Mouse (Mus musculus) neural tube, embryonic 12.5 days (tissue): ENCODE data around the gene Olfr1424. TPM values are rescaled to one million over a fixed set of nuclear protein-coding genes. Genes with fewer than 3 reads are reported as not detected.
"Not testable (repeated sequence)": the region's sequence is repeated elsewhere in the genome, so short reads cannot be mapped to it uniquely, and the experiment has no call there.

Experiments
- ATAC-seq: fragments of 200-750 bp; cut with Nextera tagmentation; 2 replicates; pipeline ENCODE4 v1.8.0; 2017; ENCODE audit warnings: low read depth, mild to moderate bottlenecking, moderate TSS enrichment, moderate library complexity; ENCODE audit not compliant: low FRiP score
- H3K27ac ChIP-seq: fragments of 300-500 bp; sonication (generic); 2 replicates; pipeline ENCODE4 v1.5.1; 2016
- H3K27me3 ChIP-seq: fragments of 300-500 bp; sonication (generic); replicated peaks from 2 replicates; pipeline ENCODE4 v1.6.1; 2016; ENCODE audit warnings: mild to moderate bottlenecking
- H3K36me3 ChIP-seq: fragments of 300-500 bp; sonication (generic); 2 replicates; pipeline ENCODE4 v1.6.1; 2016; ENCODE audit warnings: mild to moderate bottlenecking
- H3K4me1 ChIP-seq: fragments of 300-500 bp; sonication (generic); 2 replicates; pipeline ENCODE4 v1.6.1; 2016
- H3K4me2 ChIP-seq: fragments of 300-500 bp; sonication (generic); replicated peaks from 2 replicates; pipeline ENCODE4 v1.6.1; 2016; ENCODE audit warnings: mild to moderate bottlenecking
- H3K4me3 ChIP-seq: fragments of 300-500 bp; sonication (generic); 2 replicates; pipeline ENCODE4 v1.5.1; 2016
- H3K9ac ChIP-seq: fragments of 300-500 bp; sonication (generic); 2 replicates; pipeline ENCODE4 v1.6.1; 2016; ENCODE audit warnings: mild to moderate bottlenecking
- H3K9me3 ChIP-seq: fragments of 300-500 bp; sonication (generic); 2 replicates; pipeline ENCODE4 v1.6.1; 2016; ENCODE audit warnings: mild to moderate bottlenecking
- WGBS: fragments of 180-500 bp; shearing (Covaris S2); methylation state at CpG from one replicate; pipeline ENCODE4 v1.1.7; 2016; 5-methylcytosine and 5-hydroxymethylcytosine counted together
- polyA plus RNA-seq: library from polyadenylated mRNA; unstranded; fragments of >200 nt; fragmentation: Nextera tagmentation; extraction: Ambion mirVana; gene quantifications from 2 replicates; pipeline ENCODE4 v1.2.1, GENCODE M21; 2016

The Olfr1424 gene
- not detected in 2 replicates for polyA plus RNA-seq

- not testable (repeated sequence) for H3K9me3 ChIP-seq, H3K36me3 ChIP-seq, H3K9ac ChIP-seq, ATAC-seq, H3K27me3 ChIP-seq, H3K4me2 ChIP-seq, H3K4me3 ChIP-seq, H3K4me1 ChIP-seq, H3K27ac ChIP-seq
- 87% methylated on average over 1 of the region's 1 CpGs for WGBS
Observed at GRCm38 (mm10) chr19:12062582-12062981, at the start of gene Olfr1424. Gene Olfr1424, minus strand, starts transcription at chr19:12062682.

DNA sequence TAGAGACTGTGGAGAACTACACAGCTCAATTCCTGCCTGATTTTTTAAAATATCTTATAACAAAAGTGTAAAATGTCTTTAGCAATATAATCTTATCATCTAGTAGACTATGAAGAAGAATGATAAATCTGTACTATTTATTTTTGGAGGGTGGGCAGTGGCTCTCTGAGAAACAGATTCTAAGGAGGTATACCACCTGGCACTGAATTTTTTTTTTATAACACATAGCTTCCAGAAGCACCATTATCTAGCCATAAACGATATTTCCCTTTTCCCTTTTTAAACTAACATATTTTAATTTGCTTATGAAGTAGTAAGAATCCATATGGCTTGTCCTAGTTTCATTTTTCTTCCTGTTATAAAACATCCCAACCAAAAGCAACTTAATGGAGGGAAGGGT lies 42.1 kb upstream of the Olfr1424 start:
- Histone ChIP-seq H3K9ac (no peak overlapping the region), H3K4me1 (no peaks in the 10 kb centered on the region), H3K9me3 (no peaks in the 10 kb centered on the region), H3K36me3 (no peaks in the 10 kb centered on the region), H3K4me2 (no peak overlapping the region), H3K27ac (no peak overlapping the region), H3K4me3 (no peak overlapping the region), H3K27me3 (no peaks in the 10 kb centered on the region)
- WGBS, result 55% methylated on average over 1 of the region's 1 CpGs
- no peak for ATAC-seq

DNA sequence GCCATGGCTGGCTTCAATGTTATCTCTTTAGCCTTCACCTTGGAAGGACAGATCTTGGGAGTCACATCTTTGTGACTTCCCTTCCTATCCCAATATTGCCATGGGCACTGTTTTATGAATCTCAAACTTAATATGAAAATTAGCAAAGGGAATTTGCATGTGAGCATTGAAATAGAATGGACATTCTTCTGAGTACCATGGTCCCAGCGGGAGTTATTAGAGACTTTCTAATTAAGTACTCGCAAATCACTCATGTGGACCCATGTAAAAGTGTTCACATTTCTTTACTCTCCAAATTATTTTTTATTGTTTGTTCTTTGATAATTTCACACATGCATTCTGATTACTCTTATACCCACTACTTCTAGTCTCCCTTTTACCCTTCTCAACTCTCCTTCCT lies 40.8 kb upstream of the Olfr1424 start, which contains the start of gene Olfr1427:
Olfr1427 (minus strand) TSS at position 101 of the 400 bp plus-strand sequence.
- Histone ChIP-seq H3K4me3 (no peak within 1 kb of the TSS), H3K36me3 (no peaks in the 10 kb centered on the region), H3K4me1 (no peaks in the 10 kb centered on the region), H3K4me2 (no peak within 1 kb of the TSS), H3K9ac (no peak within 1 kb of the TSS), H3K27me3 (no peaks in the 10 kb centered on the region), H3K27ac (no peak within 1 kb of the TSS), H3K9me3 (no peaks in the 10 kb centered on the region)
- 94% methylated on average over 2 of the region's 2 CpGs for WGBS
- no peak for ATAC-seq

- WGBS, result 84% methylated on average over 1 of the region's 1 CpGs
- Histone ChIP-seq H3K4me1 (no peaks in the 10 kb centered on the region), H3K9me3 (no peaks in the 10 kb centered on the region), H3K27me3 (no peaks in the 10 kb centered on the region), H3K4me3 (no peak within 1 kb of the TSS), H3K4me2 (no peak within 1 kb of the TSS), H3K36me3 (no peaks in the 10 kb centered on the region), H3K27ac (no peak within 1 kb of the TSS), H3K9ac (no peak within 1 kb of the TSS)
- no peak for ATAC-seq
Observed at GRCm38 (mm10) chr19:12091913-12092312, 29.4 kb upstream of the Olfr1424 start, which contains the start of gene Olfr1426. Gene Olfr1426, minus strand, starts transcription at chr19:12092013.

GRCm38 (mm10) chr19:12077631-12078030 lies 15.1 kb upstream of the Olfr1424 start, which contains the start of gene Olfr1425:
Gene Olfr1425, minus strand, starts transcription at chr19:12077731.
- not testable (repeated sequence) for ATAC-seq, H3K27me3 ChIP-seq
- WGBS, result 86% methylated on average over 4 of the region's 4 CpGs

GRCm38 (mm10) chr19:12069546-12069945 lies 7.1 kb upstream of the Olfr1424 start:
- ATAC-seq, H3K27ac ChIP-seq, H3K4me3 ChIP-seq, H3K27me3 ChIP-seq, H3K9ac ChIP-seq, H3K4me1 ChIP-seq, H3K36me3 ChIP-seq, H3K4me2 ChIP-seq, H3K9me3 ChIP-seq: not testable (repeated sequence)
- 88% methylated on average over 1 of the region's 1 CpGs for WGBS

More at GRCm38 (mm10) chr19:12077631-12078030, 15.1 kb upstream of the Olfr1424 start, which contains the start of gene Olfr1425:
- H3K27ac ChIP-seq, H3K4me2 ChIP-seq, H3K9me3 ChIP-seq, H3K4me3 ChIP-seq, H3K9ac ChIP-seq, H3K36me3 ChIP-seq, H3K4me1 ChIP-seq: not testable (repeated sequence)

- not testable (repeated sequence) for H3K4me1 ChIP-seq, H3K4me2 ChIP-seq, H3K9me3 ChIP-seq, H3K27ac ChIP-seq, H3K27me3 ChIP-seq, H3K9ac ChIP-seq, ATAC-seq, H3K36me3 ChIP-seq, H3K4me3 ChIP-seq
- WGBS, result 78% methylated on average over 1 of the region's 1 CpGs
Observed at GRCm38 (mm10) chr19:12067806-12068205, 5.3 kb upstream of the Olfr1424 start.

DNA sequence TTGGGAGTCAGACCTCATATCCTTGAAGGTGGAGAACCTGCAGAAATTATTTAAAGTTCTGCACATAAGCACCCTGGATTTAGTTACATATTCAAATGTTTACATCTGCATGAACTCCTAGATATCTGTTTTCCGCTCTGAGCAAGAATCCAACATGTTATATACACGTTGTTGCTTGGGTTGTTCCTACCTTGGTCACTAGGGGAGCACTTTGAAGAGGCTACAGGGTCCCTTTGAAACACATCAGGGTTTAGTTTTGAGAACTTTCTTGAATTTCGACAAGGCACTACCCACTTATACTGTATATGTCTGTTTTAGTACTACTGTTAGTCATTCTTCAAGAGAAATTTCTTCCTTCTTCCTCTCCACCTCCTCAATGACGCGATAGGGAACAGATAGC lies 19.3 kb downstream of the Olfr1424 start:
- ATAC-seq, result no peak
- Histone ChIP-seq H3K9me3 (no peaks in the 10 kb centered on the region), H3K9ac (no peak overlapping the region), H3K27me3 (no peaks in the 10 kb centered on the region), H3K36me3 (no peaks in the 10 kb centered on the region), H3K27ac (no peak overlapping the region), H3K4me3 (no peak overlapping the region), H3K4me2 (no peak overlapping the region), H3K4me1 (no peaks in the 10 kb centered on the region)
- WGBS, result 91% methylated on average over 5 of the region's 5 CpGs

DNA sequence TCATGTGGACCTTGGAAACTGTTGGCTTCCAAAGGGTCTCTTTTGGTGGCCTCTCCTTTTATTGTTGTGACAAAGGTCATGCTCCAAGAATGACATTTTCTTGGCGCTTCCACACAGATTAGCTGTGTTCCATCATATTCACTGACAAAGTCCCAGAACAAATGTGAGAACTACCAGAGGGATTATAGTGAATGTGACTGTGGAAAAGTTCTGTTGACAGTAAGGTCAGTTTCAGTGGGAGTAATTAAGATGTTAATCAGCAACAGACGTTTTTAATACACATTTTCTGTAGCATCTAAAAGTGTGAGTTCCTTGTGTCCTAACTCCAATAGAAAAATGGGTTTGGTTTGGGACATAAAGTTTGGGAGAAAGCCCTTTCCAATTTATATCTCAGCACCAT lies 21.3 kb downstream of the Olfr1424 start, which contains the start of gene Olfr1423:
Olfr1423 (minus strand) TSS at position 101 of the 400 bp plus-strand sequence.
- no peaks in the 10 kb centered on the region for H3K27me3 ChIP-seq
- H3K4me2 ChIP-seq, result no peak within 1 kb of the TSS
- no peaks in the 10 kb centered on the region for H3K36me3 ChIP-seq
- no peaks in the 10 kb centered on the region for H3K9me3 ChIP-seq
- no peak for ATAC-seq
- 73% methylated on average over 2 of the region's 2 CpGs for WGBS
- H3K4me3 ChIP-seq, result no peak within 1 kb of the TSS
- H3K27ac ChIP-seq, result no peak within 1 kb of the TSS
- no peaks in the 10 kb centered on the region for H3K4me1 ChIP-seq
- H3K9ac ChIP-seq, result no peak within 1 kb of the TSS

GRCm38 (mm10) chr19:12037727-12038126 lies 24.8 kb downstream of the Olfr1424 start:
- Histone ChIP-seq H3K4me2 (no peak overlapping the region), H3K27me3 (no peaks in the 10 kb centered on the region), H3K4me3 (no peak overlapping the region), H3K36me3 (no peaks in the 10 kb centered on the region), H3K4me1 (no peaks in the 10 kb centered on the region), H3K27ac (no peak overlapping the region), H3K9me3 (no peaks in the 10 kb centered on the region), H3K9ac (no peak overlapping the region)
- ATAC-seq, result no peak

- Histone ChIP-seq H3K4me3 (no peak overlapping the region), H3K4me1 (no peaks in the 10 kb centered on the region), H3K36me3 (no peaks in the 10 kb centered on the region), H3K4me2 (no peak overlapping the region), H3K27me3 (no peaks in the 10 kb centered on the region), H3K9me3 (no peaks in the 10 kb centered on the region), H3K27ac (no peak overlapping the region), H3K9ac (no peak overlapping the region)
- ATAC-seq, result no peak
- 93% methylated on average over 2 of the region's 2 CpGs for WGBS
Observed at GRCm38 (mm10) chr19:12026606-12027005, 35.9 kb downstream of the Olfr1424 start.

GRCm38 (mm10) chr19:12025333-12025732 lies 37.1 kb downstream of the Olfr1424 start:
- Histone ChIP-seq H3K27ac (no peak overlapping the region), H3K4me3 (no peak overlapping the region), H3K9me3 (no peaks in the 10 kb centered on the region), H3K4me1 (no peaks in the 10 kb centered on the region), H3K27me3 (no peaks in the 10 kb centered on the region), H3K36me3 (no peaks in the 10 kb centered on the region), H3K9ac (no peak overlapping the region), H3K4me2 (no peak overlapping the region)
- 93% methylated on average over 3 of the region's 3 CpGs for WGBS
- no peak for ATAC-seq

DNA sequence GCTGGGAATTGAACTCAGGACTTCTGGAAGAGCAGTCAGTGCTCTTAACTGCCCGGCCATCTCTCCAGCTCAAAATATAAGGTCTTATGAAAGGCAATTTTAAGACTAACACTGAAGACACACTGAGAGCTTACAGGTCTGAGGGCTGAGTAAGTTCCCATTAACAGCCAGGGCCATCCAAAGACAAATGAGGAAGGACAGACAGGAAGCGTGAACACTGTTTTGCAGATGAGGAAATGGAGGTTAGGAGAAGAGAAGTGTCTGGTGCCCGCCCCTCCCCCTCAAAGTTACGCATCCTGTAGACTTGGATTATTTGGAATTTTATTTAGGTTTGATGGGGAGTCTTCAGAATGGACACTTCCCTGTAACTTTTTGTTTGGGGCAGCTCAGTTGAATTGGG lies 38.3 kb downstream of the Olfr1424 start:
- H3K36me3 ChIP-seq, result no peaks in the 10 kb centered on the region
- no peaks in the 10 kb centered on the region for H3K4me1 ChIP-seq
- 85% methylated on average over 4 of the region's 4 CpGs for WGBS
- no peak overlapping the region for H3K4me2 ChIP-seq
- no peaks in the 10 kb centered on the region for H3K9me3 ChIP-seq
- no peak for ATAC-seq
- H3K27ac ChIP-seq, result no peak overlapping the region
- no peak overlapping the region for H3K4me3 ChIP-seq
- no peaks in the 10 kb centered on the region for H3K27me3 ChIP-seq
- H3K9ac ChIP-seq, result no peak overlapping the region
